Mouse (Mus musculus): ENCODE measurements at regions not wholly inside any gene's neighbourhood (a gene's known extent, or its start where the extent isn't known, plus 50 kb on each side); places are given as distances from the start of the nearest gene placed in this dataset.

GRCm38 (mm10) chr3:137077718-137078599 lies 262.9 kb upstream of the Emcn start:
- WGBS = 92% methylated on average over 13 of the region's 13 CpGs

DNA sequence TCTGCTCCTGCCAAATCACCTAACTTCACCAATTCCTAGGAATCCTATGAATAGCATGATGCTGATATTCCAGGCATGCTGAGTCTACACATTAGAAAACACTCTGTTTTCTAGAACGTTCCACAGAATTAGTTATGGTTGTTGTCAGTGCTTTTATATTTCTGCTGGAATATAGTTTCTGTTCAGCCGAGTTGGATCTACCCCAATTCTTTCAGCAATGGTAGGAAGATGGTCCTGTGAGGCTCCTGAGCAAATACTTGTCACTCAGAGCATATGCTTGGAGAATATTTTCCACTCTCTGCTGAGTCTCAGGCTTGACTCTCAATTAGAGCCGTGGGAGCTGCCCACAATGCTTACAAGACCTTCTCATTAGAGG lies 262.3 kb upstream of the Emcn start:
- WGBS = 87% methylated on average over 3 of the region's 3 CpGs
- H3K27ac ChIP-seq (replicated peaks; ENCODE audit: low read depth, low read length) = no peak overlapping the region
- H3K36me3 ChIP-seq (ENCODE audit: control insufficient read depth, insufficient read depth, low read length) = no peaks in the 10 kb centered on the region
- no peaks in the 10 kb centered on the region for H3K27me3 ChIP-seq (ENCODE audit: control insufficient read depth, insufficient read depth, low read length)
- no peaks in the 10 kb centered on the region for H3K9me3 ChIP-seq (ENCODE audit: control insufficient read depth, low read length)
- DNase-seq (no peak), ATAC-seq (ENCODE audit: low FRiP score, low TSS enrichment) (no peak)
- no peak overlapping the region for H3K4me2 ChIP-seq (ENCODE audit: low read length)
- no peak overlapping the region for H3K4me3 ChIP-seq (replicated peaks; ENCODE audit: low read depth, low read length)
- no peaks in the 10 kb centered on the region for H3K4me1 ChIP-seq (ENCODE audit: control insufficient read depth, insufficient read depth, low read length)
- no peak overlapping the region for H3K9ac ChIP-seq (replicated peaks; ENCODE audit: low read length)

More at GRCm38 (mm10) chr3:137077718-137078599, 262.9 kb upstream of the Emcn start:
- ATAC-seq (ENCODE audit: low FRiP score, low TSS enrichment) = no peak
- Histone ChIP-seq H3K4me3 (replicated peaks; ENCODE audit: low read depth, low read length) (no peak overlapping the region), H3K9ac (replicated peaks; ENCODE audit: low read length) (no peak overlapping the region), H3K36me3 (ENCODE audit: control insufficient read depth, insufficient read depth, low read length) (no peaks in the 10 kb centered on the region), H3K4me1 (ENCODE audit: control insufficient read depth, insufficient read depth, low read length) (no peaks in the 10 kb centered on the region), H3K9me3 (ENCODE audit: control insufficient read depth, low read length) (no peaks in the 10 kb centered on the region), H3K27me3 (ENCODE audit: control insufficient read depth, insufficient read depth, low read length) (no peaks in the 10 kb centered on the region), H3K4me2 (ENCODE audit: low read length) (no peak overlapping the region), H3K27ac (replicated peaks; ENCODE audit: low read depth, low read length) (no peak overlapping the region)
- DNase-seq = no peak

DNA sequence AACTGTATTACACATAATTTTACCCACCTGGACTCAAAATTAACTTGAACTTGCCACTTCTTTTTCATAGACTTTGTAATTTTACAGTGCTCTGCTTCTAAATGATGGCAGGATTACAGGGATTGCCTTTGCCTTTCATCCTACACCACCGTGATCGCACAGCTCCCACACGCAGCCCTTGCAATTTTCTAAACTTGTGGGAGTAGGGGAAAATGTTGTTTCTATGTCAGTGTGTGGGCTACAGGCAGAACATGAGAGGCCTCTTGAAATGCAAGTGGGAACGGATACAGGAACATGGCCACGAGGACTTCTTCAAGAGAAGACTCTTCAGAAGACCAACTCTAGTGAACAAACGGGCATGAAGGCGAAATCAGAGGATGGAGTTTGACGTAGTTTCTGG lies 254.0 kb upstream of the Emcn start:
- Histone ChIP-seq H3K9me3 (ENCODE audit: control insufficient read depth, low read length) (no peaks in the 10 kb centered on the region), H3K9ac (replicated peaks; ENCODE audit: low read length) (no peak overlapping the region), H3K4me1 (ENCODE audit: control insufficient read depth, insufficient read depth, low read length) (no peaks in the 10 kb centered on the region), H3K27me3 (ENCODE audit: control insufficient read depth, insufficient read depth, low read length) (no peaks in the 10 kb centered on the region), H3K27ac (replicated peaks; ENCODE audit: low read depth, low read length) (no peak overlapping the region), H3K36me3 (ENCODE audit: control insufficient read depth, insufficient read depth, low read length) (no peaks in the 10 kb centered on the region), H3K4me3 (replicated peaks; ENCODE audit: low read depth, low read length) (no peak overlapping the region), H3K4me2 (ENCODE audit: low read length) (no peak overlapping the region)
- no peak for DNase-seq
- WGBS = 94% methylated on average over 8 of the region's 8 CpGs
- no peak for ATAC-seq (ENCODE audit: low FRiP score, low TSS enrichment)

- H3K36me3 ChIP-seq (ENCODE audit: control insufficient read depth, insufficient read depth, low read length) = no peaks in the 10 kb centered on the region
- 66% methylated on average over 4 of the region's 4 CpGs for WGBS
- H3K27me3 ChIP-seq (ENCODE audit: control insufficient read depth, insufficient read depth, low read length) = no peaks in the 10 kb centered on the region
- H3K4me2 ChIP-seq (ENCODE audit: low read length) = no peak overlapping the region
- no peak overlapping the region for H3K27ac ChIP-seq (replicated peaks; ENCODE audit: low read depth, low read length)
- no peaks in the 10 kb centered on the region for H3K9me3 ChIP-seq (ENCODE audit: control insufficient read depth, low read length)
- no peak for ATAC-seq (ENCODE audit: low FRiP score, low TSS enrichment)
- no peaks in the 10 kb centered on the region for H3K4me1 ChIP-seq (ENCODE audit: control insufficient read depth, insufficient read depth, low read length)
- DNase-seq = peak; percentile 3
- H3K4me3 ChIP-seq (replicated peaks; ENCODE audit: low read depth, low read length) = no peak overlapping the region
- no peak overlapping the region for H3K9ac ChIP-seq (replicated peaks; ENCODE audit: low read length)
Observed at GRCm38 (mm10) chr3:137100627-137101404, 240.1 kb upstream of the Emcn start.

GRCm38 (mm10) chr3:137105930-137106329 lies 234.9 kb upstream of the Emcn start:
- H3K4me2 ChIP-seq (ENCODE audit: low read length) = no peak overlapping the region
- H3K27ac ChIP-seq (replicated peaks; ENCODE audit: low read depth, low read length) = no peak overlapping the region
- 94% methylated on average over 1 of the region's 1 CpGs for WGBS
- H3K4me3 ChIP-seq (replicated peaks; ENCODE audit: low read depth, low read length) = no peak overlapping the region
- H3K4me1 ChIP-seq (ENCODE audit: control insufficient read depth, insufficient read depth, low read length) = no peaks in the 10 kb centered on the region
- H3K9me3 ChIP-seq (ENCODE audit: control insufficient read depth, low read length) = no peaks in the 10 kb centered on the region
- ATAC-seq (ENCODE audit: low FRiP score, low TSS enrichment) = no peak
- H3K27me3 ChIP-seq (ENCODE audit: control insufficient read depth, insufficient read depth, low read length) = no peaks in the 10 kb centered on the region
- H3K9ac ChIP-seq (replicated peaks; ENCODE audit: low read length) = no peak overlapping the region
- no peak for DNase-seq
- H3K36me3 ChIP-seq (ENCODE audit: control insufficient read depth, insufficient read depth, low read length) = no peaks in the 10 kb centered on the region

DNA sequence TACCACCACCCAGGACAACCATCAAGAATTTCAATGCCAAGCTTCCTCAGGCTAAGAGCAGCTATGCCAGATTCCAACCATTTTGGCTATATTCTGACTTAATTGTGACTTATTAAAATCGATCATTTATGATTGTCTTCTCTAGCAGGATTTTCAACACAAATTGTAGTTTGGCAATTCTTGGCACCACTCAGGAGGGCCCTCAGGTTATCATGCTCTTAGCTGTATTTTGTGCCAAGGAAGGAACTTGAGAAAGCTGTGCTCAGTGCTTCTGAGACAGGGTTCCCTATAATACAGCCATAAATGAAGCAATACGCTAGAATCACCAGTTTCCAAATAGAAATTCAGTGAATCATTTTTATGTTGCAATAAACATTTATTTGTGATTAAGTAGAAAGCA lies 232.7 kb upstream of the Emcn start:
- ATAC-seq (ENCODE audit: low FRiP score, low TSS enrichment) = no peak
- DNase-seq = no peak
- Histone ChIP-seq H3K9ac (replicated peaks; ENCODE audit: low read length) (no peak overlapping the region), H3K4me3 (replicated peaks; ENCODE audit: low read depth, low read length) (no peak overlapping the region), H3K27me3 (ENCODE audit: control insufficient read depth, insufficient read depth, low read length) (no peaks in the 10 kb centered on the region), H3K9me3 (ENCODE audit: control insufficient read depth, low read length) (no peaks in the 10 kb centered on the region), H3K36me3 (ENCODE audit: control insufficient read depth, insufficient read depth, low read length) (no peaks in the 10 kb centered on the region), H3K4me1 (ENCODE audit: control insufficient read depth, insufficient read depth, low read length) (no peaks in the 10 kb centered on the region), H3K27ac (replicated peaks; ENCODE audit: low read depth, low read length) (no peak overlapping the region), H3K4me2 (ENCODE audit: low read length) (no peak overlapping the region)
- WGBS = 92% methylated on average over 2 of the region's 2 CpGs

GRCm38 (mm10) chr3:137109786-137110185 lies 231.1 kb upstream of the Emcn start:
- no peak overlapping the region for H3K9ac ChIP-seq (replicated peaks; ENCODE audit: low read length)
- H3K9me3 ChIP-seq (ENCODE audit: control insufficient read depth, low read length) = no peaks in the 10 kb centered on the region
- ATAC-seq (ENCODE audit: low FRiP score, low TSS enrichment) (no peak), DNase-seq (no peak)
- H3K27ac ChIP-seq (replicated peaks; ENCODE audit: low read depth, low read length) = no peak overlapping the region
- H3K4me1 ChIP-seq (ENCODE audit: control insufficient read depth, insufficient read depth, low read length) = no peaks in the 10 kb centered on the region
- 91% methylated on average over 9 of the region's 9 CpGs for WGBS
- no peaks in the 10 kb centered on the region for H3K36me3 ChIP-seq (ENCODE audit: control insufficient read depth, insufficient read depth, low read length)
- H3K27me3 ChIP-seq (ENCODE audit: control insufficient read depth, insufficient read depth, low read length) = no peaks in the 10 kb centered on the region
- H3K4me2 ChIP-seq (ENCODE audit: low read length) = no peak overlapping the region
- no peak overlapping the region for H3K4me3 ChIP-seq (replicated peaks; ENCODE audit: low read depth, low read length)

DNA sequence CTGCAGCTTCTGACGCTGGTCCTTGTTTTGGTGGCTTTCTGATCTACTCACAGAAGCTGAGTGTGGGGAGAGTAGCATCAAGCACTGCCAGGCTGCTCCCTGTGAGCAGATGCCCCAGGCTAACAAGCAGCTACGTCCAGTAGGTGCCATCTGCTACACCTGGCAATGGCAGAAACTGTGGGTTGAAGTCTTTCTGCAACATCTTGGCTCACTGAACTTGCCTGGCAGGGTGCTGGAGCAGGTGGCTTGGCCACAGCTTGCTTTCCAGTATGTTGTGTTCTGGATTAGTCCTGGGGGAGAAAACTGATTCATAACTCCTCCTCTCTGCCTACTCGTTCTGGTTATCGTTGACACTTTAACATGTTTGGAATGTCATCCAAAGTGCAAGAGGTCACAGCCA lies 230.4 kb upstream of the Emcn start:
- Histone ChIP-seq H3K27ac (replicated peaks; ENCODE audit: low read depth, low read length) (no peak overlapping the region), H3K9me3 (ENCODE audit: control insufficient read depth, low read length) (no peaks in the 10 kb centered on the region), H3K4me1 (ENCODE audit: control insufficient read depth, insufficient read depth, low read length) (no peaks in the 10 kb centered on the region), H3K27me3 (ENCODE audit: control insufficient read depth, insufficient read depth, low read length) (no peaks in the 10 kb centered on the region), H3K4me2 (ENCODE audit: low read length) (no peak overlapping the region), H3K36me3 (ENCODE audit: control insufficient read depth, insufficient read depth, low read length) (no peaks in the 10 kb centered on the region), H3K4me3 (replicated peaks; ENCODE audit: low read depth, low read length) (no peak overlapping the region), H3K9ac (replicated peaks; ENCODE audit: low read length) (no peak overlapping the region)
- 86% methylated on average over 4 of the region's 4 CpGs for WGBS
- DNase-seq (no peak), ATAC-seq (ENCODE audit: low FRiP score, low TSS enrichment) (no peak)

DNA sequence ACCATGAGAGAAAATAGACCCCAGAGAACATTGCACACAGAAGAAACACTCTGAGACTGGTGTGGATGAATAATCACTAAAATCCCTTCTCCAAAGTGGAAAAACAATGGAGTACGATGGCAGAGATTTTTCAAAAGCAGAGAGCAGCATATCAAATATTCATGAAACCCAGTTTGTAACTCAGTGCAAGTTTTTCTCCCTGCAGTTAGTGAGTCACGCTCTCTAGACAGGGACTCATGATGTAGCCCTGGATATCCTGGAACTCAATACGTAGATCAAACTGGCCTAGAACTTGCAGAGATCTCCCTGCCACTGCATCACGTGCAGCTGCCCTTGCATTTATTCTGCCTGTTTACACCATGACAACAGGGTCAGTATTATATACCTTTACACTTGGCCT lies 210.9 kb upstream of the Emcn start:
- no peak for DNase-seq
- Histone ChIP-seq H3K27ac (replicated peaks; ENCODE audit: low read depth, low read length) (no peak overlapping the region), H3K9me3 (ENCODE audit: control insufficient read depth, low read length) (no peaks in the 10 kb centered on the region), H3K4me2 (ENCODE audit: low read length) (no peak overlapping the region), H3K27me3 (ENCODE audit: control insufficient read depth, insufficient read depth, low read length) (no peaks in the 10 kb centered on the region), H3K9ac (replicated peaks; ENCODE audit: low read length) (no peak overlapping the region), H3K4me3 (replicated peaks; ENCODE audit: low read depth, low read length) (no peak overlapping the region), H3K36me3 (ENCODE audit: control insufficient read depth, insufficient read depth, low read length) (no peaks in the 10 kb centered on the region), H3K4me1 (ENCODE audit: control insufficient read depth, insufficient read depth, low read length) (no peaks in the 10 kb centered on the region)
- 80% methylated on average over 4 of the region's 4 CpGs for WGBS
- ATAC-seq (ENCODE audit: low FRiP score, low TSS enrichment) = no peak
